Comparison of ENCODE assay signal across 8 mouse cellular contexts in genomic region chr16:21333223-21333951, GRCm38 (mm10).
A peak's percentile ranks its signal among the peaks of the same experiment; 100 is the strongest.
DNase-seq lines count a peak whose midpoint lies in the region; ATAC-seq lines count a peak whose summit lies in the region.

No protein-coding gene starts in this region.

- peak; percentile 97 for ATAC-seq in megakaryocyte, adult 5-6 weeks (ENCODE audit: poor library complexity, severe bottlenecking)

- DNase-seq in adipocyte (ENCODE audit: low spot score), result peak; percentile 93
- DNase-seq in embryo, embryonic 10 days (ENCODE audit: low spot score), result peak; percentile 94
- DNase-seq in gastrocnemius, postnatal 10 days, result peak; percentile 92
- peak; percentile 95 for DNase-seq in induced T-regulatory cell, adult 2 months (ENCODE audit: low read depth)
- peak; percentile 89 to 91 for DNase-seq in left cerebral cortex, adult 8-10 months (ENCODE audit: low spot score in 2 of 2)
- DNase-seq in right cerebral cortex, adult 18-20 months, result peak; percentile 94
- DNase-seq in urinary bladder, adult 2 months (ENCODE audit: low spot score), result peak; percentile 90

Comparison
In these comparisons a context has a peak if more than half of its experiments do, and no peak if none do; other contexts are left out.
1. Peak in every context shown above with its lines: DNase-seq and ATAC-seq.